Mouse (Mus musculus): Measurements from ENCODE around the gene Unc93b1. TPM values are rescaled to one million over a fixed set of nuclear protein-coding genes. Genes with fewer than 3 reads are reported as not detected.

Unc93b1 gene
- total RNA-seq, 1 experiment from 2014 or later, result 83.0 TPM

DNA sequence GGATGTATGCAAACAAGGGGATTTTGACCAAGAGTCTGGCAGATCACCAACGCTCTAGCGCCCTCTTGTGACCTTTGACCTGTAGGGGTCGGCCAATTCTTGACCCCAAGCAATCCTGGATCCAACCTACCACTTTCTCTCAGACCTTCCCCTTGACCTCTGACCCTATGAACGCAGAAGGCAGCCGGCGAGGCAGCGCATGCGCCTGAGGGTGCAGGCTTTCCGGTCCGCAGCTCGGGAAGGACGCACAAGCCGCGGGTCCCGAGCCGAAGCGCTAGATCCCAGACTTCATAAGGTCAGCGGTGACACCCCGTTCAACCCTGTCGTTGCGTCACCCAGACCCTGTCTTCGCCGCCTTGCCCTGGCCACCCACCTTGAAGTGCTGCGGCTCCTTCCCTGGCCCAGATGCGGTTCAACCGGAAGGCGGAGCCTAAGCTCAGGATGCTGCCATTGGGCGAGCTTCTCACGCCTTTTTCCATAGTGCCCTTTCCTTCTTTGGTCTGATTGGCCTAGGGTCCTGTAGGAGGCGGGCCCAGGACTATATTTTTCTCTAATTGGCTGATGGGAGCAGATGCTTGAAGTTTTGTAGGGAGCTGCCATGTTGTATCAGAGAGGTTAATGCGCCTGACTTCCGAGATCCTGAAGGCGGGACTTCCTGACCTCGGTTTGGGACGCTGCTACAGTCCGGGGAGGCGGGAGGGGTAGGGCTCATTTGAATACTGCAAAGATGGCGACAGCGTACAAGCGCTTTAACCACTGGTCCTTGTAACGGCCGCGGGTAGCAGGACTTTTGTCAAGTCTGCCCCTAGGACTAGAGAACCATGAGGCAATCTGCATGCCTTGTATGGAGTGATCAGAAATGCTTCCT, 22.4 kb upstream of the Unc93b1 start, which contains the start of gene Ndufs8:
Gene Ndufs8, minus strand, starts transcription at position 438 of the 868 bp plus-strand sequence.
- peak; percentile 95 for ATAC-seq (replicated peaks; ENCODE audit: low read depth, poor library complexity, severe bottlenecking)

DNA sequence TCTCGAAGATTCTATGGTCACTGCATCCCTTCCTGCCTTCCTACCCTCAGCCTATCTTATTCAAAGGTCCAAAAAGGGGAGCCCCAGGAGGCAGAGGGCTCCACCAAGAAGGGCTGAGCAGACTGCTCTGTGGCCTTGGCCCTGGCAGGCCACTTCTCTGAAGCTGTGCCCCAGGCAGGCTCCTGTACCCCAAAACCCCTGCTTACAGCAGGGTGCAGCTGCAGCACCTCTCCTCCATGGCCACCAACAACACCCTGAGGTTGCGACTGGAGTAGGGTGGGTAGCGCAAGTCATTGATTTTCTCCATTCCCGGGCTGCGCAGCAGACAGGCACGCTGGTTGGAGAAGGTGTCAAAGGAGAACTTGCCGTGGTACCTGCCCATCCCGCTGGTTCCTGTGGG, 21.3 kb upstream of the Unc93b1 start:
- no peak for ATAC-seq (replicated peaks; ENCODE audit: low read depth, poor library complexity, severe bottlenecking)

DNA sequence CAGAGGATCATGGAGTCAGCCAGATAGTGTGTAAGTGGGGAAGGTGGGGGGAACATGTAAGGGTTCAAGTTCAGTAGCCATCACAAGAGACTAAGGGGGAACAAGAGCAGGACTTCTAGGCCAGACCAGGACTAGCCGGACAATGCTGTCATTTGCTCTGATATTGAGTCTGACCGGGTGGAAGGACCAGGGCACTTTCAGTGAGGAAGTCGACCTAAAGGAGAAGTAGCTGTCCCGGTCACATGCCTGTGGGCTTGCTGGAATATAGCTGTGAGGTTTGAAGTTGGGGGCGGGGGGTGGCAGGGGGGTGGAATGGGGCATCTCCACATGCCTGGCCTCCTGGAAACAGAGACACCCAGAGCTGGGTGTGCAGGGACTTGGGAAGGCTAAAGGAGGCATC, 20.5 kb upstream of the Unc93b1 start:
- no peak for ATAC-seq (replicated peaks; ENCODE audit: low read depth, poor library complexity, severe bottlenecking)

DNA sequence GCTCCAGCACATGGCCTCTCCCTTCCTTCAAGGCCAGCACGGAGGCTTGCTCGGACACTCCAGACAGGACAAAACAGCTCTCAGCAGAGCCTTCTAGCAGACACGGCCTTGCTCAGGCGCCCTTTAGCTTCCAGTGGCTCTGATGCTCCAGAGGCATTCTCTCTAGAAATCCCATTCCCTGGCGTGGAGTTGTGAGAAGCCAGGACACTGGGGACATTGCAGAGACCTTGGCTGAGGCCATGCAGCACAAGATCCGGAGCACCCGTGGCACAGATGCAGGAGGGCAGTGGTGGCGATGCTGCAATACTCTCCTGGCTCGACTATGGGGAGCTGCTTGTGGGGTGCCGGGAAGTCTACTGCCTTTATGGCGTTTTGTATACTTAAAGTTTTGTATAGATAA, 18.3 kb upstream of the Unc93b1 start:
- no peak for ATAC-seq (replicated peaks; ENCODE audit: low read depth, poor library complexity, severe bottlenecking)

DNA sequence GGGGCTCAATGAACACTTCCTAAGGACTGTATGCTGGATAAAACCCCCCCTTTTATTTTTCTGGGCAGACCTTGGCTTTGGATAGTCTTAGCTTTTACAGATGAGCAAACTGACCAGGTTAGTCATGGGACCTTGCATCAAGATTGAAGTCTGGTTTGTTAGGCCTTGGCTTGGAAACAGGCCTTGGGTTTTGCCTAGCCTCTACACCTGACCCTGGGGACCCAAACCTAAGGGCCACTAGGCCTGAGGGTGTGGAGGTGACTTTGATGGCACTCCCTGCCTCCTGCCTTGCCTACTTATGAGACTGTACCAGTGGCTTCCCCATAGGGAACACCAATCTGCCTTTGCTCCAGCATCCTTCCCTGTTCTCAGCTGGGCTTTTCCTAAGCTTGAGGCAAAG, 15.1 kb upstream of the Unc93b1 start:
- no peak for ATAC-seq (replicated peaks; ENCODE audit: low read depth, poor library complexity, severe bottlenecking)

DNA sequence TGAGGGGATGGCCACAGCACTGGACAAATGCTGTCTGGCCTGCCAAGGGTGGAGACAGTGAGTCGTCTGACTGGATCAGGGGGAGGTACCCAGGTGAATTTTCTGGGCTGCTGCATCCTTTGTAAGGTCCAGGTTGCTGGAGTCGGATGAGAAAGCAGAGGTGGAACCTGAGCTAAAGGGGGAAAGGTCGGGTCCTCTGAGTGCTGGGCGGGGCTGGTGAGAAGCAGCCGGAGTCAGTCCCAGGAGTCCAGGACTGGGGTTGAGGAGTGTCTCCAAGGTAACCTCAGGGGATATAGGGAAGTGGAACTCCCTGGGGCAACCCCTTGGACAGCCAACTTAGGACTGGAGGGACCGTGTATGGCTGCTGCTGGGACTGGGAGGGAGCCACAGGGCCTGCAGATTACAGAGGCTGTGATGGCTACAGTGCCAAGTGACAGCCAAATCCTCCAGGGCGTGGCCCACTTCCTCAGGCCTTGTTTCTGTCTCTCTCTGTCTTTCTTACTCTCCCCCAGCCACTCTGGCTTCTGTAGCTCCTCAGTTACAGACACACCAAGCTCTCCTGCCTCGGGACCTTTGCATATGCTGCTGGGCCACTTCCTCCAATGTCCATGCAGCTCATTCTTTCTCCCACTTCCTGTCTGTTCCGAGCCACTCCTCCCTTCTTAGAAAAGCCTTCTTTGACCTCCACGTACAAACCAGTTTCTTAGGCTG, 12.2 kb upstream of the Unc93b1 start:
- peak; percentile 42 for ATAC-seq (replicated peaks; ENCODE audit: low read depth, poor library complexity, severe bottlenecking)

DNA sequence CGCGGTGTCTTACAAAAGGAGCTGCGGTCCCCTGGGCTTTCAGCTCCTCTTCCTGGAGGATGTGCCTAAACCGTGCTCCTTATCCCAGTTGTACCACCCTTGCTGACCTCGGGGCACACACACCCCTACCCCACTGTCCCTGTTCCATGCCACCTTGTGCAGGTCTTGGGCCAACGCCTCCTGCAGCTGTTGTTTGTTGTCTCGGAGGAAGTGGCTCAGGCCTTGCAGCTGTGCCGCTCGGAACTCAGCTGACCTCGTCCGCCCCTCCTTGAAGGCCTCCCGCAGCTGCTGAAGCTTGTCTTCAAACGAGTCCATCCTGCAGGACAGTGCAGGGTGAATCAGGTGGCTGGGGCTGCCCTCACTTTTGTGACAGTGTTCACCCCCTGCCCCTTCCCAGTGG, 11.4 kb upstream of the Unc93b1 start:
- peak; percentile 54 for ATAC-seq (replicated peaks; ENCODE audit: low read depth, poor library complexity, severe bottlenecking)

DNA sequence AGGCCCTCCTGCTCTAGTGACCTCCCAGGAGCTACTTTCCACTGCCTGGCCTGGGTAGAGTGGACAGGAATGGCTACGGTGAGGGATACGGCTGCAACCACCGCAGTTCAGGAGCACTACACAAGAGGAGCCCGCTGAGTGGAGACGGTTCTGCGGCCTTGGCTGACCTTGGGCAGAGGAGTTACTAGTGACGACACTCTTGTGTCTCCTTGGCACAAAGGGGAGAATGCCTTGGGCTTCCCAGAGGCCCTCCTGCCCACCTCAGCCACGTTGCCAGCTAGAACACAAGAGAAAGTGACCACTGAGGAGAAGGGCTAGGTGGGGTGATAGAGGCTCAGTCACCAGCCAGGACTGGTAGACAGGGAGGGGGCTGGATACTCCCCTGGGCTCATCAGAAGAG, 10.8 kb upstream of the Unc93b1 start:
- ATAC-seq (replicated peaks; ENCODE audit: low read depth, poor library complexity, severe bottlenecking), result no peak

DNA sequence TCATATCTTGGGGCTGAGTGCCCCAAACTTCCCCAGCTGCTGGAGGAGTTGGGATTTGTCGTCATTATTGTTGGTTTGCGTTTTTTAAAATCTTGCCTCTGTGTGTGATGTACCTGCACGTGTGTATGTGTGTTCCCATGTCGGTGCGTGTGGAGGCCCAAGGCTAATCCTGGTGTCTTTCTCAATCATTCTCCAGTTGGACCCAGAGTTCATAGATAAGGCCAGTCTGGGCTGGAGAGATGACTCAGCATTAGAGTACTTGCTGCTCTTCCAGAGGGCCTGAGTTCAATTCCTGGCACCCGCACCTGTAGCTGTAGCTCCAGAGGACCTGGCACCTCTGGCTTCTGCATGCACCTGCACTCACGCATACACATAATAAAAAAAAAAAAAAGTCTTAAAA, 10.1 kb upstream of the Unc93b1 start:
- no peak for ATAC-seq (replicated peaks; ENCODE audit: low read depth, poor library complexity, severe bottlenecking)

DNA sequence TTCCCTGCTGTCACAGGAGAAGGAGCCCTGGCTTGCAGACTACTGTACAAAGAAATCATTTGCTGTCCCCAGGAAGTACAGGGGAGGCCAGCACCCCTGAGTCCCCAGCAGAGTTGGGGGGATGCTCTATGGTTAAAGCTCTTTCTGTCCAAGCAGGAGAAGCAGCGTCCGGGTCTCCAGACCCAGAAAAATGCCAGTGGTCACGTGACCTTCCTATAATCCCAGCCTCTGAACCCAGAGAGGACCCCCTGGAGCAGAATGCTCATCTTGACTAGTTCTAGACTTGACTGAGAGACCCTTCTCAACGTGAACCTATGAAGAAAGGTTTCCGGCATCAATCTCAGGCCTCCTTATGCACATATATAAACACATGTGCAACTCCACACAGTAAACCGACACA, 9.1 kb upstream of the Unc93b1 start:
- no peak for ATAC-seq (replicated peaks; ENCODE audit: low read depth, poor library complexity, severe bottlenecking)

DNA sequence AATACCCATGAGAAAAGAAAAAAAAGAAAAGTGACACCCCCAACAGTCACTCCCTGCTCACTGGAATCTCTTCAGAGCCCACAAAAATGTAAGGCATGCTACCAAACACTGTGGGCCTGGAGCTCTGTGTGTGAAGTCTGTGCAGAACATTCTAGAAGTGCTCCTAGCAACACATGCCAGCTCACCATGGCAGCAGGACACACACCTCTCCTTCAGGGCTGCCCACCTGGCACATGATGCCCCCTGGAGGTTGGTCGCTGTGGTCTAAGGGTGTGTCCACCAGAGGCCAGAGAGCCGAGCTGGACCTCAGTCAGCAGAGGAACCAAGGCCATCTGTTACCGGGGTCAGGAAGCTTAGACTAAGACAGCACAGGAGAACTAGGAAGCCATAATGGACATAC, 8.7 kb upstream of the Unc93b1 start:
- ATAC-seq (replicated peaks; ENCODE audit: low read depth, poor library complexity, severe bottlenecking), result no peak

DNA sequence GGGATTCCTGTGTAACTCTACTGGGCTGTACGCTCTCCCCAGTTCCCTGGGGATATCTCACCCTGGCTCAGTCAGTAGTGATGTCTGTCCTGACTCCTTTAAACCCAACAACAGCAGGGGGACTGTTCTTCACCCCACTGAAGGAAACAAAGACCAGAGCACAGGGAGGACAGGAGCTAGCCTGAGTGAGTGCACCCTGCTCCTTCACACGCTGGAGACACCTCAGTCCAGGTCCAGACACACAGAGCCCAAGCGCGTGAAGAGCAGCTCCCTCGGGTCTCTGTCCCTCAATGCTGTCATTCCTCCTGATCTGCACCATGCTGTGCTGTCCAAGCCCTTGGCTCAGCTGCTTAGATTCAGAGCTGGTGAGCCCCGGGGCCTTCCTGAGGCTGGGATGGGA, 8.3 kb upstream of the Unc93b1 start:
- ATAC-seq (replicated peaks; ENCODE audit: low read depth, poor library complexity, severe bottlenecking), result no peak

DNA sequence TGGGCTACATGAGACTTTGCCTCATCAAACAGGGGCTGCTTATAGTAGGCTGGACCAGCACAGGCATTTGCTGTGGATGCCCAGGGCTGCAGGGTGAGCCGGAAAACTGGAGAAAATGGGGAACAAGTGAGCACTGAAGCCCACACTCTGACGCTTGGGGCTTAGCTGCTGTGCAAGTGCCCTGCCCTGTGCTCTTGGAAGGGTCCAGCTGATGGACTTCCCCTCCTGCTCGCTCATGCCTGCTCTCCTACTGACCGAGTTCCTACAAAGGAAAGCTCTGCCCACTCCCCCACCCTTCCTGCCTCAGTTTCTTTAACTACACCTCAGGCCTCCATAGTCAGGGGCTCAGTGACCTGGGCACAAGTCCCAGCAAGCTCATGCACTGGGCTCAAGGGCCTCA, 7.0 kb upstream of the Unc93b1 start:
- no peak for ATAC-seq (replicated peaks; ENCODE audit: low read depth, poor library complexity, severe bottlenecking)

DNA sequence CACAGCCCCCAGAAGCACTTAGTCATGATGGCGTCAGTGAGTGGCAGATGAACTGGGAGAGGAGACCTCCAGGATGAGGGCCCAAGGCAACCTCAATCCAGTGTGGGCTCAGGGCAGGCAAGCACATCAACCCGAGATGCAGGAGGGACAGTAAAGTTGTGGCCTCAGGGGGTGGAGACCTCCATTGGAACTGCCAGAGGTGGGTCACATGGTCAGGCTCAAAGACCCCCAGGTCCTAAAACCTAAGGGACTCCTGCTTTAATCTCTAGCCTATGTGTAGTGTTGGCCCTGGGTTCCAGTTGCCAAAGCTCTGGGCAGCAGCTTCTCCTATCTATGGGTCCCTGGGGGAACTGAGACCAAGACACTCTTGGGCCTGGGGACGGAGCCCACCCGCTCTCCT, 6.2 kb upstream of the Unc93b1 start:
- ATAC-seq (replicated peaks; ENCODE audit: low read depth, poor library complexity, severe bottlenecking), result no peak

DNA sequence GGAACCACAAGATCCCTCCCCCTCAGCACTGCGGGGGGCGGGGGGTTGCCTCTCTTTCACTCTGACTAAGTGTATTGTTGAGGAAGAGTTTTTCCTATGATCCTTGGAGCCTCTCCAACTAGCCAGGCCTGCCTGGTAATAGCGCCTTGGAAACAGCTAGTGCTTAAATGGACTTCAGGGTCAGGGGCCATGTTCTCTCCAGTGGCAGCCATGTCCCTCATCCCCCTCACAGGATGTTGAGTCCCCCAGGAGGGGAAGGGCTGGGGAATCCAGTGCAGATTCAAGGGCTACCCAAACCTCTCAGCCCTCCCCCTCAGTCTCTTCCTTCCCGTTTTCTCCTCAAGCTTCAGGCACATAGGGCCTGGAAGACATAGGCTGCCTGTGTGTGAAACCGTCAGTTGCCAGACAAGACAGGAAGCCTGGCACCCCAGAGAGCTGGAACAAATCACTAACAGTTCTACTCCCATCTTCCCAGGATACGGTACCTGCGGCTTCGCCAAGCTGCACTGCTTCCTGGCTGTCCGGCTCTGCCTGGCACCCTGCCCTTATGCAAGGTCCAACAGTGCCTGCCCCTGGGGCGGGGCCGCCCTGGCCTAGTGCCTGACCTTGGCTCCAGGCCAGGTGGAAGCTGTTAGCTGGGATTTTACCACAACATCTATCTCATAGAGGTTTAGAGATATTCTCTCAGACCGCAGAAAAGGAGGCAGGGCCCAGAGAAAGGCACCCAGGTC, 5.6 kb upstream of the Unc93b1 start, which contains the start of gene Aldh3b1:
Gene Aldh3b1, minus strand, starts transcription at position 598 of the 731 bp plus-strand sequence.
- ATAC-seq (replicated peaks; ENCODE audit: low read depth, poor library complexity, severe bottlenecking), result peak; percentile 73

DNA sequence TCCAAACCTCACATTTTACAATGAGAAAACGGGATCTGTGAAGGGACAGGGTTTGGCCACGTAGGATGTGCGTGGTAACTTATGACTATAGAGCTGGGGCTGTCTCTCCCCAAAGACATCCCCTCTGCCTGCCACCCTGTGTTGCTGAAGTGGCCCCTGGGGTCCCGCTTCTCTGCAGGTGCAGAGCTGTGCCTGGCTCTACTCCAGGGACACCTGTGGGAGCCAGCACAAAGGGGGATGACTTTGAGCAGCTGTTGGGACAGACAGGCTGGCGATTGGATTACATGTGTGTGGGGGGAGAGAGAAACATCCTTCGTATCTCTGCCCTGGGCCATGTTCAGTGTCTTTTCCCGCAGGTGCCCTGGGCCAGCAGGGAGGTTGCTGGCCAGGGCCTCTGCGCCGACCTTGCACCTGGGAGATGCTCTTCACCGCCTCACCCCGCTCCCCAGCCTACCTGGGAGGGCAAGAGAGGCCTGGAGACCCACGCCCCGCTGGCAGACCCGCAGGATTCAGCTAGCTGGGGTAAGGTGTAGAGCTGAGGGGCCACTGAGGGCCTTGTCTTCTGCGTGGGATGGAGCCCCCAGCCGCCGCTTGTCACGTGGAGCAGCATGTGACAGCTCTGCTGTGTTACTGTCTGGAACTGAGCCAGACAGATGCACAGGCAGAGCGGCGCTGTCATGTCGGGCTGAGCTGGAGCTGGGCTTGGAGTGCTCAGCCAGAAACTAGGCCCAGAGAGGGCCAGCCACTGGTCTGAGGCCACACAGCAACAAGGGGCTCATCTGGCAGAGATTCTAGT, 4.5 kb upstream of the Unc93b1 start:
- ATAC-seq (replicated peaks; ENCODE audit: low read depth, poor library complexity, severe bottlenecking), result no peak

DNA sequence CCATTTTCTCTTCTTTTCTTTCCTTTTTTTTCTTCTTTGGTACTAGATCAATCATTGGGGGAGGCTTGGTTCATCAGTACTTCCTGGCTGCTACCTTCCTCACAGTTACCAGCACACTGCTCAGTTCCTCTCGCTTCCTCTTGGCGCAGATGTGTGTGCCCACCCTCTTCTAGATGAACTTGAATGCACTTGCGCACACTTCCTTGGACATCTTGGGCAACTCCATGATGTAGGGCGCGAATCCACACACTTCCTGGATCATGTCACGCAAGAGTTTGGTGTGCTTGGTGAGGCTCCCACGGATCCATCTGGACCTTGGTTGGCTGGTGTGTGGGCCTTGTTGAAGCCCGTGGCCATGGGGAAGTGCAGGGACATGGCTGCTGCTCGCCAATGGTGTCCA, 3.3 kb upstream of the Unc93b1 start:
- peak; percentile 14; the same call in 1 of the 2 replicates for ATAC-seq (replicated peaks; ENCODE audit: low read depth, poor library complexity, severe bottlenecking)

DNA sequence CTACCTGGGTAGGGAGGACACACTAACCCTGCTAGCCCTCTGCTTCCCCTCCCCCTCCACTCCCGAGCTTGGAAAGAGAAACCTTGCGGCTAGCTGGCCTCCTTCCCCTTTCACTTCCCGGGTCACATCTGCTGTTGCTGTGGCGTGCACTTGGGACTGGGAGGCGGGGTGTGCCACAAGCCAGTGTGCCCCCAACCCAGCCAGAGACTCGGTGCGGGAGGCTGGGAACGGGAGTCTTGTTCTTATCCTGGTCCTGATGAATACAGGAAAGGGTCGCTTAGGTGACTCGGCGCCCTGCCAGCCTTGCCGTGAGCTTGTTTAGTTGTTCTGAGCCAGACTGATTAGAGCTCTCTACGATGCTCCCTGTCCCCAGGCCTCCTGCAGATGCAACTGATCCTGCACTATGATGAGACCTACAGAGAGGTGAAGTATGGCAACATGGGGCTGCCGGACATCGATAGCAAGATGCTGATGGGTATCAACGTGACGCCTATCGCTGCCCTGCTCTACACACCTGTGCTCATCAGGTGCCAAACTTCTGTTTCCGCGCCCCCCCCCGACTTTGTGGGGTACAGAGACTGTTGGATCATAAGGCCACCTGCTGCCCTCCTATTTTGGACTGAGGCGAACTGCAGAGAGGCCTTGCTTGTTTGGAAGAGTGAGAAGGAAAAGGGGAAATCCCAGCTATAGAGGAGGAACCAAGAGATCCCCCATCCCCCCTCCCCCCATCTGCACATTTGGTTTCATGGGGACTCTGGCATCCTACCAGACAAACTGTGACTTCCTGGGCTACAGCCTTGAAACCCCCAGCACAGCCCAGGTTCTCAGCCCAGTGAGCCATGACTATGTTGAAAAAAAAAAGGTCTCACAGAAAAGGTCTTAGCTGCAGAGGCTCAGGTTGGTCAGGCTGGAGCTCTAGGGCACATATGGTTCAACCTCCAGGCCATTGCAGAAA, 1.2 kb downstream of the Unc93b1 start:
- peak; percentile 65 for ATAC-seq (replicated peaks; ENCODE audit: low read depth, poor library complexity, severe bottlenecking)

DNA sequence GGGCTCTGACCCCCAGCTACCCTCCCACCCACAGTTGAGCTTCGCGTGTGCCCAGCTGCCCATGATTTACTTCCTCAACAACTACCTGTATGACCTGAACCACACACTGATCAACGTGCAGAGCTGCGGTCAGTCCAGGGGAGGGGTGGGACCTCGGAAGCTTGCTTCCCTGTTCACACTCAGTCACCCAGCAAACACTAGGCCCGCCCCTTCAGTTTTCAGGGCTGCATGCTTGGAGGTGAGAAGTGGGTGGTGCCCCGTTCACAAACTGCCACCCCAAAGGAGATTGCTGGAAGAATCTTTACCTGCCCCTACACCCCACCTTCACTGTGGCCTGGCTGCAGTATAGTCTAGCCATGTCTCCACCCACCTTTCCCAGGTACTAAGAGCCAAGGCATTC, 7.3 kb downstream of the Unc93b1 start:
- no peak for ATAC-seq (replicated peaks; ENCODE audit: low read depth, poor library complexity, severe bottlenecking)
